Mouse (Mus musculus) bone marrow macrophage, adult 2 months (primary cell): Measurements from ENCODE around the gene Gabpb2.

Experiments used
- CTCF ChIP-seq: IDR thresholded peaks from 2 replicates; pipeline ENCODE4 v1.5.1; 2012; ENCODE audit warnings: low read depth, mild to moderate bottlenecking, low read length, moderate library complexity
- POLR2A ChIP-seq: IDR thresholded peaks from 2 replicates; pipeline ENCODE4 v1.6.1; 2012; ENCODE audit warnings: mild to moderate bottlenecking, low read depth, low read length, borderline replicate concordance

DNA sequence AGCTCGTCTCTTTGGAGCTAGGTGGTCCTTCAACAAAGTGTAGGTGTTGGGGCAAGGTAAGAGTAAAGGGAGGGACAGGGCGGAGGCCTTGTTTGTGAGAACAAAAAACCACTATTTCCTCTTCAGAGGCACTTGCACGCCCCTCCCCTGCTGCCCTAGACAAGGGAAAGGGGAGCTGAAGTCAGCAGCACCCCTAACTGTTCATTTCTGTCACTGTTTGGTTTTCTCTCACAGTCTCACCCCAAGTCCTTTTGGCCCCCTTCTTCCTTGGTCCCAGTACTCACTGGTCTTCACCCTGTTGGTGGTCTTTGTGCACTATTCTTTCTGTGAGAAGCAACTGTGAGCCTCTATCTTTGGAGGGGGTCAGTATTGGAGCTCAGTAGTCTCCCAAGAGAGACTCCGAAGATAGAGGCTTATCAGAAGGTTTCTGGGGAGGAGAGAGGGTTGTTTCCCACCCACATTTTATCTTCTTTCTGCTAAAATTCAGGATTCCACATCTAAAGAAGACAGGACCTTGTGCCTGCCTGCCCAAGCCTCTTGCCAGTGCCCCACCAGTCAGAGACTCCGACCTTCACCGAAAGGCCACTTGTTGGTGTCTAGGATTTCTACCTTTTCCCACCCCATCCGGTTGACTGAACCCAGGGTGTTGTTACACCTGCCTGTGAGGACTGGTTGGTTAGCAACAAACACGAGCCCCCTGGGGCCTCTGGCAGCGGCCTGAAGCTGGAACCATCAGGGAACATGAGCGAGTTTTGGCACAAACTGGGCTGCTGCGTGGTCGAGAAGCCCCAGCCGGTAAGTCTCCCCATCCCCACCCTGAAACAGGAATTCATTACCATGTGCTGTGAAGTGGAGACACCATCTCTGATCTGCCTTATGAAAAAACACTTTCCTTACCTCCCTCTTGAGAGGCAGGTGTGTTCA lies 13.8 kb upstream of the Gabpb2 start, which contains the start of gene Mllt11:
- TF ChIP-seq CTCF (no peak), POLR2A (no peak)
